Mouse (Mus musculus): ENCODE measurements around the gene Olfr297. TPM values are rescaled to one million over a fixed set of nuclear protein-coding genes. Genes with fewer than 3 reads are reported as not detected.

Olfr297 gene
- polyA plus RNA-seq (2015; fragmentation: Nextera tagmentation; extraction: Ambion mirVana), result not detected in 2 replicates

- Histone ChIP-seq H3K4me1 (ENCODE audit: control insufficient read depth, insufficient read depth, low read length) (no peaks in the 10 kb centered on the region), H3K9me3 (replicated peaks; ENCODE audit: control insufficient read depth, low read length) (no peaks in the 10 kb centered on the region), H3K27ac (ENCODE audit: low read length) (no peak within 1 kb of the TSS), H3K36me3 (ENCODE audit: control insufficient read depth, insufficient read depth, low read length) (no peaks in the 10 kb centered on the region), H3K9ac (ENCODE audit: low read length) (no peak within 1 kb of the TSS), H3K4me3 (replicated peaks; ENCODE audit: low read length) (no peak within 1 kb of the TSS), H3K4me2 (ENCODE audit: low read depth, low read length) (no peak within 1 kb of the TSS), H3K27me3 (ENCODE audit: control insufficient read depth, insufficient read depth, low read length) (no peaks in the 10 kb centered on the region)
- ATAC-seq (ENCODE audit: insufficient read depth, low FRiP score), result no peak
Measured at GRCm38 (mm10) chr7:86519668-86520067, at the start of gene Olfr297. Gene Olfr297, plus strand, starts transcription at chr7:86519968.

- no peak within 1 kb of the TSS for H3K27ac ChIP-seq (ENCODE audit: low read length)
- H3K4me3 ChIP-seq (replicated peaks; ENCODE audit: low read length), result no peak within 1 kb of the TSS
- 76% methylated on average over 1 of the region's 1 CpGs for WGBS
- ATAC-seq (ENCODE audit: insufficient read depth, low FRiP score), result no peak
- no peaks in the 10 kb centered on the region for H3K4me1 ChIP-seq (ENCODE audit: control insufficient read depth, insufficient read depth, low read length)
- no peak within 1 kb of the TSS for H3K4me2 ChIP-seq (ENCODE audit: low read depth, low read length)
- H3K9me3 ChIP-seq (replicated peaks; ENCODE audit: control insufficient read depth, low read length), result no peaks in the 10 kb centered on the region
- H3K27me3 ChIP-seq (ENCODE audit: control insufficient read depth, insufficient read depth, low read length), result no peaks in the 10 kb centered on the region
- H3K36me3 ChIP-seq (ENCODE audit: control insufficient read depth, insufficient read depth, low read length), result no peaks in the 10 kb centered on the region
- no peak within 1 kb of the TSS for H3K9ac ChIP-seq (ENCODE audit: low read length)
Measured at GRCm38 (mm10) chr7:86492384-86492783, 27.4 kb upstream of the Olfr297 start, which contains the start of gene Olfr298. Gene Olfr298, minus strand, starts transcription at chr7:86492484.

Other genes starting within 250 kb of the Olfr297 start
- gene Olfr310, start 242.8 kb upstream of the Olfr297 start, polyA plus RNA-seq (2015; fragmentation: Nextera tagmentation; extraction: Ambion mirVana), result not detected in 2 replicates
- gene Olfr309, start 206.3 kb upstream of the Olfr297 start, polyA plus RNA-seq (2015; fragmentation: Nextera tagmentation; extraction: Ambion mirVana), result not detected in 2 replicates
- gene Olfr308, start 194.3 kb upstream of the Olfr297 start, polyA plus RNA-seq (2015; fragmentation: Nextera tagmentation; extraction: Ambion mirVana), result not detected in 2 replicates
- gene Olfr307, start 182.4 kb upstream of the Olfr297 start, polyA plus RNA-seq (2015; fragmentation: Nextera tagmentation; extraction: Ambion mirVana), result not detected in 2 replicates
- not detected in 2 replicates for gene Olfr305, start 153.0 kb upstream of the Olfr297 start, polyA plus RNA-seq (2015; fragmentation: Nextera tagmentation; extraction: Ambion mirVana)
- gene Olfr304, start 133.3 kb upstream of the Olfr297 start, polyA plus RNA-seq (2015; fragmentation: Nextera tagmentation; extraction: Ambion mirVana), result not detected in 2 replicates
- not detected in 2 replicates for gene Olfr303, start 122.2 kb upstream of the Olfr297 start, polyA plus RNA-seq (2015; fragmentation: Nextera tagmentation; extraction: Ambion mirVana)
- gene Olfr301, start 116.1 kb upstream of the Olfr297 start, polyA plus RNA-seq (2015; fragmentation: Nextera tagmentation; extraction: Ambion mirVana), result not detected in 2 replicates
- gene Olfr299, start 60.0 kb upstream of the Olfr297 start, polyA plus RNA-seq (2015; fragmentation: Nextera tagmentation; extraction: Ambion mirVana), result not detected in 2 replicates
- not detected in 2 replicates for gene Olfr298, start 27.5 kb upstream of the Olfr297 start, polyA plus RNA-seq (2015; fragmentation: Nextera tagmentation; extraction: Ambion mirVana)
- not detected in 2 replicates for gene Olfr295, start 63.9 kb downstream of the Olfr297 start, polyA plus RNA-seq (2015; fragmentation: Nextera tagmentation; extraction: Ambion mirVana)
- not detected in 2 replicates for gene Olfr294, start 96.7 kb downstream of the Olfr297 start, polyA plus RNA-seq (2015; fragmentation: Nextera tagmentation; extraction: Ambion mirVana)
- not detected in 2 replicates for gene Olfr293, start 129.1 kb downstream of the Olfr297 start, polyA plus RNA-seq (2015; fragmentation: Nextera tagmentation; extraction: Ambion mirVana)
- not detected in 2 replicates for gene Olfr292, start 168.4 kb downstream of the Olfr297 start, polyA plus RNA-seq (2015; fragmentation: Nextera tagmentation; extraction: Ambion mirVana)